Comparison of ENCODE assay signal across 20 mouse cellular contexts in the genomic region with DNA sequence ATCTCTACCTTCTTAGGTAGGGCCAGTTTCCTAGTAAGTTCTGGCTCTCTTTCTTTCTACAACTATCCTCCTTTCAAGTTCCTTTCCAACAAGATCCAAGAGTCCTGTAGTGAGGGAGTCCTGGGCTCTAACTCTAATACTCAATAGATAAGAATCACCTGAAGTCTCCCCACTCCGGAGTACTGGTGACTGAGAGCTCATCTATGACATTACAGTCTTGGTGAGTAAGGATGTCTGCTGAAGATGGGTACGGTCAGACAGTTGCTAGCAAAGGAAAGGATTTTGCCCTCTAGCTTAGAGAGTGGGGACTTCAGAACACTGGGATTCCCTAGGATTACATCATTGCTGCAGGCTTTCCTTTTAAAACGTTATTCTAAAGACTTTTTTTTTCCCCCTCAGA. TPM values are rescaled to one million over a fixed set of nuclear protein-coding genes. Genes with fewer than 3 reads are reported as not detected.
DNase-seq lines count a peak whose midpoint lies in the region; ATAC-seq lines count a peak whose summit lies in the region.
"Had no signal": no experiment of that assay in that cellular context is flagged by ENCODE, and none has a peak within 500 bp of the region (broad histone marks: within the 10 kb centered on the region; RNA-seq: fewer than 3 reads in every experiment).

No protein-coding gene starts in this region.

- H3K4me3 ChIP-seq in hindbrain, embryonic 11.5 days (ENCODE audit: low read depth, low read length), result no peak overlapping the region
- no peak overlapping the region for H3K4me3 ChIP-seq in hindbrain, embryonic 10.5 days
- no peak overlapping the region for H3K4me3 ChIP-seq in hindbrain, embryonic 13.5 days
- peak overlapping the region; percentile 57; the same call in 1 of the 2 replicates for H3K4me3 ChIP-seq in limb, embryonic 12.5 days (replicated peaks)
- 0 out of 2 replicates have a peak overlapping the region, but pooled peaks have one; percentile 51 for H3K4me3 ChIP-seq in midbrain, embryonic 14.5 days (replicated peaks; ENCODE audit: low read depth, low read length)
- no peak overlapping the region for H3K4me3 ChIP-seq in heart, embryonic 11.5 days (ENCODE audit: low read depth, low read length)
- H3K4me3 ChIP-seq: layer of hippocampus, adult 2 months had no signal

- 11% methylated on average over 3 of the region's 3 CpGs for WGBS in hindbrain, embryonic 11.5 days
- 14% methylated on average over 3 of the region's 3 CpGs for WGBS in hindbrain, embryonic 10.5 days
- 10% methylated on average over 3 of the region's 3 CpGs for WGBS in hindbrain, embryonic 13.5 days
- 21% methylated on average over 3 of the region's 3 CpGs for WGBS in limb, embryonic 12.5 days
- whole genome bisulfite sequencing in midbrain, embryonic 14.5 days, result 7% methylated on average over 3 of the region's 3 CpGs
- WGBS in heart, embryonic 11.5 days (ENCODE audit: insufficient replicate concordance), result 18% methylated on average over 3 of the region's 3 CpGs

- H3K27me3 ChIP-seq in hindbrain, embryonic 11.5 days (ENCODE audit: control insufficient read depth, insufficient read depth, low read length), result peaks cover 66% of the 10 kb centered on the region
- H3K27me3 ChIP-seq in hindbrain, embryonic 10.5 days (ENCODE audit: insufficient read depth, poor library complexity, severe bottlenecking), result peaks cover 100% of the 10 kb centered on the region
- peaks cover 90% of the 10 kb centered on the region for H3K27me3 ChIP-seq in hindbrain, embryonic 13.5 days
- H3K27me3 ChIP-seq in limb, embryonic 12.5 days, result peaks cover 63% of the 10 kb centered on the region
- H3K27me3 ChIP-seq in midbrain, embryonic 14.5 days (ENCODE audit: control insufficient read depth, insufficient read depth, low read length), result peaks cover 56% of the 10 kb centered on the region
- peaks cover 81% of the 10 kb centered on the region for H3K27me3 ChIP-seq in heart, embryonic 11.5 days (ENCODE audit: control insufficient read depth, insufficient read depth, low read length)

- no peak for ATAC-seq in hindbrain, embryonic 11.5 days (ENCODE audit: low FRiP score)
- ATAC-seq in hindbrain, embryonic 13.5 days (ENCODE audit: low FRiP score), result no peak
- ATAC-seq in limb, embryonic 12.5 days (ENCODE audit: insufficient number of reproducible peaks, insufficient read depth, low FRiP score, low TSS enrichment, low read depth), result no peak
- ATAC-seq in midbrain, embryonic 14.5 days (ENCODE audit: low FRiP score, low TSS enrichment), result no peak
- ATAC-seq in heart, embryonic 11.5 days (replicated peaks; ENCODE audit: insufficient number of reproducible peaks, low FRiP score, low TSS enrichment), result no peak

- H3K9ac ChIP-seq in hindbrain, embryonic 11.5 days (ENCODE audit: low read depth, low read length), result no peak overlapping the region
- no peak overlapping the region for H3K9ac ChIP-seq in hindbrain, embryonic 13.5 days
- 0 out of 2 replicates have a peak overlapping the region, but pooled peaks have one; percentile 23 for H3K9ac ChIP-seq in limb, embryonic 12.5 days (replicated peaks)
- no peak overlapping the region for H3K9ac ChIP-seq in midbrain, embryonic 14.5 days (replicated peaks; ENCODE audit: low read length)
- H3K9ac ChIP-seq in heart, embryonic 11.5 days (ENCODE audit: low read depth, low read length), result no peak overlapping the region
- H3K9ac ChIP-seq: forebrain, embryonic 13.5 days; liver, embryonic 14.5 days; lung, embryonic 15.5 days; neural tube, embryonic 12.5 days had no signal

- no peak overlapping the region for H3K27ac ChIP-seq in hindbrain, embryonic 11.5 days (ENCODE audit: low read depth, low read length)
- H3K27ac ChIP-seq in hindbrain, embryonic 10.5 days, result no peak overlapping the region
- 0 out of 2 replicates have a peak overlapping the region, but pooled peaks have one; percentile 3 for H3K27ac ChIP-seq in hindbrain, embryonic 13.5 days
- H3K27ac ChIP-seq in limb, embryonic 12.5 days, result peak overlapping the region; percentile 90
- no peak overlapping the region for H3K27ac ChIP-seq in midbrain, embryonic 14.5 days (replicated peaks; ENCODE audit: low read depth, low read length)
- H3K27ac ChIP-seq in heart, embryonic 11.5 days (ENCODE audit: low read depth, low read length), result no peak overlapping the region
- H3K27ac ChIP-seq: forebrain, embryonic 13.5 days; layer of hippocampus, adult 2 months; liver, embryonic 14.5 days; lung, embryonic 15.5 days; macrophage; neural tube, embryonic 12.5 days had no signal

- H3K4me2 ChIP-seq in hindbrain, embryonic 11.5 days (replicated peaks; ENCODE audit: low read depth, low read length), result no peak overlapping the region
- H3K4me2 ChIP-seq in hindbrain, embryonic 13.5 days, result peak overlapping the region; percentile 72; the same call in 1 of the 2 replicates
- H3K4me2 ChIP-seq in limb, embryonic 12.5 days, result peak overlapping the region; percentile 87
- peak overlapping the region; percentile 80 for H3K4me2 ChIP-seq in midbrain, embryonic 14.5 days (ENCODE audit: low read length)
- H3K4me2 ChIP-seq in heart, embryonic 11.5 days, result no peak overlapping the region

- peaks cover 14% of the 10 kb centered on the region for H3K4me1 ChIP-seq in hindbrain, embryonic 11.5 days (replicated peaks; ENCODE audit: control insufficient read depth, insufficient read depth, low read length)
- peaks cover 32% of the 10 kb centered on the region for H3K4me1 ChIP-seq in hindbrain, embryonic 10.5 days (replicated peaks)
- peaks cover 22% of the 10 kb centered on the region for H3K4me1 ChIP-seq in hindbrain, embryonic 13.5 days (replicated peaks)
- peaks cover 34% of the 10 kb centered on the region for H3K4me1 ChIP-seq in limb, embryonic 12.5 days (replicated peaks)
- peaks cover 27% of the 10 kb centered on the region for H3K4me1 ChIP-seq in midbrain, embryonic 14.5 days (ENCODE audit: control insufficient read depth, insufficient read depth, low read length)
- H3K4me1 ChIP-seq in heart, embryonic 11.5 days (ENCODE audit: control insufficient read depth, insufficient read depth, low read length), result peaks cover 9% of the 10 kb centered on the region; the same call in 1 of the 2 replicates

- no peaks in the 10 kb centered on the region for H3K36me3 ChIP-seq in hindbrain, embryonic 11.5 days (ENCODE audit: control insufficient read depth, insufficient read depth, low read length)
- H3K36me3 ChIP-seq in hindbrain, embryonic 10.5 days, result no peaks in the 10 kb centered on the region
- no peaks in the 10 kb centered on the region for H3K36me3 ChIP-seq in hindbrain, embryonic 13.5 days
- peaks cover 16% of the 10 kb centered on the region for H3K36me3 ChIP-seq in limb, embryonic 12.5 days
- H3K36me3 ChIP-seq in midbrain, embryonic 14.5 days (ENCODE audit: control insufficient read depth, insufficient read depth, low read length), result no peaks in the 10 kb centered on the region
- no peaks in the 10 kb centered on the region for H3K36me3 ChIP-seq in heart, embryonic 11.5 days (ENCODE audit: control insufficient read depth, insufficient read depth, low read length)
- H3K36me3 ChIP-seq: lung, embryonic 15.5 days; neural tube, embryonic 12.5 days had no signal

- no peaks in the 10 kb centered on the region for H3K9me3 ChIP-seq in hindbrain, embryonic 11.5 days (ENCODE audit: control insufficient read depth, low read length)
- H3K9me3 ChIP-seq in hindbrain, embryonic 10.5 days, result no peaks in the 10 kb centered on the region
- H3K9me3 ChIP-seq in hindbrain, embryonic 13.5 days, result no peaks in the 10 kb centered on the region
- H3K9me3 ChIP-seq in limb, embryonic 12.5 days, result no peaks in the 10 kb centered on the region
- H3K9me3 ChIP-seq in midbrain, embryonic 14.5 days (ENCODE audit: control insufficient read depth, low read length), result no peaks in the 10 kb centered on the region
- H3K9me3 ChIP-seq in heart, embryonic 11.5 days (replicated peaks; ENCODE audit: control insufficient read depth, low read length), result no peaks in the 10 kb centered on the region
- H3K9me3 ChIP-seq: forebrain, embryonic 13.5 days; lung, embryonic 15.5 days; neural tube, embryonic 12.5 days had no signal

- intact Hi-C loops in left cerebral cortex, postnatal 25 days (cut with DNase I), result no loop called here

- DNase-seq in hindbrain, embryonic 11.5 days (ENCODE audit: low spot score), result peak; percentile 28
- DNase-seq in hindbrain, embryonic 10.5 days (ENCODE audit: low spot score), result no peak
- DNase-seq in midbrain, embryonic 14.5 days, result peak; percentile 36
- no peak for DNase-seq in left cerebral cortex, postnatal 25 days (ENCODE audit: low spot score in 2 of 2)
- no peak for DNase-seq in lung, postnatal 4 days
- DNase-seq: gastrocnemius, postnatal 14 days; left cerebral cortex, postnatal 4 days; right cerebral cortex, adult 18-20 months; thymus, postnatal 14 days had no signal

RNA-seq across cellular contexts. Expression of a gene that starts 6.7 kb away (rescaled TPM):
- 45.0 and 47.8 TPM in 2 replicates for polyA plus RNA-seq in hindbrain, embryonic 11.5 days (2014; fragmentation: Nextera tagmentation; extraction: Ambion mirVana)
- polyA plus RNA-seq in hindbrain, embryonic 10.5 days (2016; fragmentation: Nextera tagmentation; extraction: Ambion mirVana), result 31.7 and 38.2 TPM in 2 replicates
- polyA plus RNA-seq in hindbrain, embryonic 13.5 days (2015; fragmentation: Nextera tagmentation; extraction: Ambion mirVana), result 34.7 and 39.1 TPM in 2 replicates
- 47.4 and 49.5 TPM in 2 replicates for polyA plus RNA-seq in limb, embryonic 12.5 days (2016; fragmentation: Nextera tagmentation; extraction: Ambion mirVana)
- polyA plus RNA-seq in midbrain, embryonic 14.5 days (2014; fragmentation: Nextera tagmentation; extraction: Ambion mirVana), result 42.2 and 50.9 TPM in 2 replicates
- polyA plus RNA-seq in heart, embryonic 11.5 days (2014; fragmentation: Nextera tagmentation; extraction: Ambion mirVana), result 32.1 and 33.8 TPM in 2 replicates
- 10 to 100 TPM; 31.0 to 31.1 TPM for total RNA-seq in left cerebral cortex, postnatal 25 days (2021)

RNA-seq across cellular contexts. Expression of a gene that starts 7.1 kb away (rescaled TPM):
- polyA plus RNA-seq in hindbrain, embryonic 11.5 days (2014; fragmentation: Nextera tagmentation; extraction: Ambion mirVana), result 23.7 and 32.7 TPM in 2 replicates
- polyA plus RNA-seq in hindbrain, embryonic 10.5 days (2016; fragmentation: Nextera tagmentation; extraction: Ambion mirVana), result 12.3 and 17.2 TPM in 2 replicates
- polyA plus RNA-seq in hindbrain, embryonic 13.5 days (2015; fragmentation: Nextera tagmentation; extraction: Ambion mirVana), result 33.9 and 48.7 TPM in 2 replicates
- 98.3 and 107 TPM in 2 replicates for polyA plus RNA-seq in limb, embryonic 12.5 days (2016; fragmentation: Nextera tagmentation; extraction: Ambion mirVana)
- 61.8 and 74.7 TPM in 2 replicates for polyA plus RNA-seq in midbrain, embryonic 14.5 days (2014; fragmentation: Nextera tagmentation; extraction: Ambion mirVana)
- polyA plus RNA-seq in heart, embryonic 11.5 days (2014; fragmentation: Nextera tagmentation; extraction: Ambion mirVana), result 11.9 and 13.3 TPM in 2 replicates
- total RNA-seq in left cerebral cortex, postnatal 25 days (2021), result under 1 TPM in 1 of 2 experiments, not detected in 1; 0.73 TPM
- total RNA-seq: hematopoietic stem cell, adult 5-6 weeks had no signal
- polyA plus RNA-seq: small intestine, adult 2 months had no signal

Comparison
In these comparisons a context has a peak if more than half of its experiments do, and no peak if none do; other contexts are left out.
1. DNase-seq: peak in hindbrain, embryonic 11.5 days (single experiment) and midbrain, embryonic 14.5 days (single experiment); none in hindbrain, embryonic 10.5 days (single experiment), left cerebral cortex, postnatal 25 days (0 of 2) and lung, postnatal 4 days (0 of 2).
2. H3K27ac ChIP-seq: peak in hindbrain, embryonic 13.5 days (single experiment) and limb, embryonic 12.5 days (single experiment); none in hindbrain, embryonic 11.5 days (single experiment), hindbrain, embryonic 10.5 days (single experiment), midbrain, embryonic 14.5 days (single experiment) and heart, embryonic 11.5 days (single experiment).
3. H3K4me2 ChIP-seq: peak in hindbrain, embryonic 13.5 days (single experiment), limb, embryonic 12.5 days (single experiment) and midbrain, embryonic 14.5 days (single experiment); none in hindbrain, embryonic 11.5 days (single experiment) and heart, embryonic 11.5 days (single experiment).
4. H3K4me3 ChIP-seq: peak in limb, embryonic 12.5 days (single experiment) and midbrain, embryonic 14.5 days (single experiment); none in hindbrain, embryonic 11.5 days (single experiment), hindbrain, embryonic 10.5 days (single experiment), hindbrain, embryonic 13.5 days (single experiment) and heart, embryonic 11.5 days (single experiment).